Mouse (Mus musculus) monocyte, adult 59 days (primary cell): ENCODE measurements around the gene Chp1. TPM values are rescaled to one million over a fixed set of nuclear protein-coding genes. Genes with fewer than 3 reads are reported as not detected.

ENCODE experiments used
- total RNA-seq, 2 experiments: library from RNA; stranded (reverse); gene quantifications; one replicate each; pipeline ENCODE4 v1.2.4; 2023

Gene Chp1
- total RNA-seq, result 100 to 1,000 TPM; 129 to 143 TPM

DNA sequence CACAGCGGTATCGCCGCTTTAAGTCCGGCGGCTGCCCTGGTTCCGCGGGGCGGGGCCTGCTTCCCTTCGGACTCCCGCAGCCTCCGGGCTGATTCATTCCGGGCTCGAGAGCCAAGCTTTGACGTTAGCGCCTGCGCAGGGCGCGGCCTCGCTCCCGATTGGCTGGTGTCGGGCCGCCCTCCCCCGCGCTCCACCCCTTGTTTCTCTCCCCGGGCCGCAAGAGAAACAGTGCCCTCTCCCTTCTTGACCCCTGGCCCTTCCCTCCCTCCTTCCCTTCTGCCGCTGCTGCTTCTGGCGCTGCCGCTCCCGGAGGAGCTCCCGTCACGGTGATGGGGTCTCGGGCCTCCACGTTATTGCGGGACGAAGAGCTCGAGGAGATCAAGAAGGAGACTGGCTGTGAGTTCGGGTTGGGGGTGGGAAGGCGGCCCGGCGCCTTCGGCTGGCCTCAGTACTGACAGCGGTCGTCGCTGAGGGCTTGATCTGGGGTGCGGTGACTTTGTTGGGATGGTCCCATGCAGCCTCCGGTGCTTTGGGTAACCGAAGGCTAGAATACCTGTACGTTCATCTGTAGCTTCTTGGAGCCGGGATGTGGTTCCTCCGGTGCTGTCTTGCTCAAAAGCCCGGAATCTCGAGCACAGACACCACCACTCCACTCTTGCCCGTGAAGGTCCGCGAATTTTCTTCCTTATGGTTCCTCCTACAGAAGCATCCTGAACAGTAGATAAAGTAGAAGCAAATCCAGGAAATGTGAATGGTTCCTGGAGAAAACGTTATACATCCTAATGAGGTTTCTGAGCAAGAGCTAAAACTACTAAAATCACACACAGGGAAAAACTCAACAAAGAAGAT is at the start of gene Chp1, which contains the start of gene Exd1:
Gene Chp1, plus strand, starts transcription at position 176 of the 849 bp plus-strand sequence.
Gene Exd1, minus strand, starts transcription at position 106 of the 849 bp plus-strand sequence.

GRCm38 (mm10) chr2:119618199-119618982 is 70.9 kb downstream of the Chp1 start, which contains the start of the genes Nusap1 and Oip5:
TSS of gene Nusap1 (plus strand) at chr2:119618298.
TSS of gene Oip5 (minus strand) at chr2:119618469.

Other genes starting within 250 kb of the Chp1 start
- under 1 TPM in 1 of 2 experiments, not detected in 1; 0.27 TPM for gene Dll4, start 221.9 kb upstream of the Chp1 start, total RNA-seq
- not detected for gene Chac1, start 196.5 kb upstream of the Chp1 start, total RNA-seq
- gene Ino80, start 70.0 kb upstream of the Chp1 start, total RNA-seq, result 10 to 100 TPM; 38.1 to 39.4 TPM
- gene Exd1, start 70 bp upstream of the Chp1 start, total RNA-seq, result under 1 TPM; 0.60 to 0.70 TPM
- gene Nusap1, start 70.6 kb downstream of the Chp1 start, total RNA-seq, result 1 to 10 TPM in 1 of 2 experiments, under 1 TPM in 1; 0.73 to 1.0 TPM
- not detected for gene Oip5, start 70.8 kb downstream of the Chp1 start, total RNA-seq
- 1 to 10 TPM; 8.8 to 9.1 TPM for gene Ndufaf1, start 115.1 kb downstream of the Chp1 start, total RNA-seq
- gene Rtf1, start 127.4 kb downstream of the Chp1 start, total RNA-seq, result 10 to 100 TPM; 32.0 to 37.7 TPM
- gene Itpka, start 194.6 kb downstream of the Chp1 start, total RNA-seq, result under 1 TPM in 1 of 2 experiments, not detected in 1; 0.39 TPM
- gene Ltk, start 212.7 kb downstream of the Chp1 start, total RNA-seq, result not detected
- gene Rpap1, start 239.8 kb downstream of the Chp1 start, total RNA-seq, result 10 to 100 TPM; 12.9 to 15.2 TPM